Mouse (Mus musculus) frontal cortex, postnatal 10 days (tissue): ENCODE data around the gene Glis1.
A peak's percentile ranks its signal among the peaks of the same experiment; 100 is the strongest.

Source experiments
- DNase-seq, 2 experiments: peaks; one replicate each; pipeline ENCODE4 v3.0.0; 2022; ENCODE audit warnings: low spot score in 2 of 2, mixed read lengths in 1 of 2

Glis1 gene

DNA sequence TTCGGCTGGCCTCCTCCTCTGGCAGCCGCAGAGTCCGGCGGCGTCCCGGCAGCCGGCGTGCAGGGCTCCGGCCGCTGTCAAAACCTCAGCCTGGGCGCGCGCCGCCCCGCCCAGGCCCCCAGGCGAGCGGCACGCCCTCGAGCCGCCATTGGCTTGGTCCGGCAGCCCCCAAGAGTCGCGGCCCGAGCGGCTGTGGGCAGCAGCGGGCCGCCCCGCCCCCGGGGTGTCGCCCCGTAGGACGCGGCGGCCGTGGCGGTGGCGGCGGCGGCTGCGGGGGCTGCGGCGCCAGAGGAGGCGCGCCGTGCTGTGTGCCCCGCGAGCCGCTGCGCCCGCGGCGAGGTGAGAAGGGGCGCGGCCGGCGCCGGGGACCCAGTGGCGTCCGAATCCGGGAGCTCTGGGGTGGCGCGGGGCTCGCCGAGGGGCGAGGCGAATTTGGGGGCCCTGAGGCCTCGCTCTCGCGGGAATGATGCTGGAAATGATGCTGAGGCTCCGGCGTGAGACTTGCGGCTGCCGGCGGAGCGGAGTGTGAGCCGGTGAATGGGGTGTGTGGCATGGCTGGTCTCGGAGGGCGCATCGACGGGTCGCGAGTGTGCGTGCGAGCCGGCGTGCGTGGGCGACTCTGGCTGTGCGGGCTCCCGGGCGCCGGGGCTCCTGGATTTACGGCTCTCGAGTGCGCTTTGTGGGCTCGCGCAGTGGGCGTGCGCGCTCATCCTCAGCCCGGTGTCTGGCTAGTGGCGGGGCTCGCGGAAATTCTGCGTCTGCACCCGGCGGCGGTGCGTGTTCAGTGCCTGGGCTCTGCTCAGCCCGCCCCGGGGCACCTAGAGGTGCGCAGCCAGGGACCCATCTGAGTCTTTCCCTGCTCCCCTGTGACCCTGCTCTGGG lies at the start of gene Glis1:
Glis1 (plus strand) TSS at position 236 of the 882 bp plus-strand sequence.
- DNase-seq = peak; percentile 41 to 44

DNA sequence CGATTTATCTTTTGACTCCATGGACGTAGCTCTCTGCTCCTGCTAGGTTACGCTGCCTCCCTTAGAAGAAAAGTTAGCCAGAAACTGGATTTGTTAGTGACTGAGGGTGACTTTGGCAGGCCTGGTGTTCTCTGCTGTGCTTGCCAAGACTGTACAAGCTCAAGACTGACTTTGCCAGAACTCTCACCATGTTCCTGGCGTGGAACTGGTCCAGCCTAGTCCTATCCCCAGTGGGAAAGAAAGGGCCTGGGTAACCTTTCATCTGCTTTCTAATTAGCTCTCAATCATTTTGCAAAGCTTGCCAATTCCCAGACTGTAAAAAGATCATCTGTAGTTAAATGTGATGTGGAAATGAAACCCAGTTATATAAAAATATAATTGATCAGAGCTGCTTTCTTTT lies 47.4 kb upstream of the Glis1 start:
- no peak for DNase-seq

GRCm38 (mm10) chr4:107387465-107387864 lies 46.9 kb upstream of the Glis1 start:
- no peak for DNase-seq

GRCm38 (mm10) chr4:107388291-107388690 lies 46.1 kb upstream of the Glis1 start:
- no peak for DNase-seq

DNA sequence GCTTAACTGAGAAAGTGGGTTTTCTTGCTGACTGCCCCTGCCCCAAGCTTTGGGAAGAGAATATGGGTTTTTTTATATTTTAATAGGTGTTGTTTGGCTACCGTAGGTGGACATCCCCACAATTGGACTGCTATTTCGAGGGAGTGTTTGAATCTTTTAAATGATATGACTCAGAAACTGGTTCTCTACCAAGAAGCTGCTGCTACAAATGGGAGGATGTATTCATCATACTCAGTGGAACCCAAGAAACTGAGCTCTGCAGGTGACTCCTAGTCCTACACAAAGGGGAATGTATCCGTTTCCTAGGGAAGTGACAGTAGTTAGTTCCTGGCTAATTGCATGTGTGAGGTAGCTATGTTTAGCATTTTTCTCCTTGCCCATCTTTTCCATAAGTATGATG lies 45.0 kb upstream of the Glis1 start:
- DNase-seq = no peak

- no peak for DNase-seq
Measured at GRCm38 (mm10) chr4:107393771-107394170, 40.6 kb upstream of the Glis1 start.

GRCm38 (mm10) chr4:107420202-107420601 lies 14.2 kb upstream of the Glis1 start:
- no peak for DNase-seq

GRCm38 (mm10) chr4:107421711-107422110 lies 12.7 kb upstream of the Glis1 start:
- no peak for DNase-seq

DNA sequence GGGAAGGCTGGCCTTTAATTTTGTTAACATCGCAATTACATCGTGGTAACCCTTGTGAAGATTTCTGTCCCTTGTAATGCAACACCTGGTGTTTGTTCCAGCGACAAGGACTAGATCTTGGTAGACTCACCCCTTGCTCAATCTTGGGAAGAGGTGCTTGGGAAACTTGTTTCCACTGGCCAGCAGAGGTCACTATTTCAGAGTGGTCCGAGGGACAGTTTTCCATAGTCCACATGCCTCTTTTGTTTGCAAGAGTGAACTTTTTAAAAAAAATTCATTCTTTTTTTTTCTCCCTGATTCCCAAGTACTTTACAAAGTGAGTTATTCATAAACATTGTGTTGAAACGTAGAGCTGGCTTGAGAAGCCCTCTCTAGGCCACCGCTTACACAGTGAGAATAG lies 12.2 kb upstream of the Glis1 start:
- peak in 1 of 2 experiments; percentile 21 for DNase-seq

- no peak for DNase-seq
Measured at GRCm38 (mm10) chr4:107425616-107426015, 8.8 kb upstream of the Glis1 start.

GRCm38 (mm10) chr4:107426631-107427030 lies 7.8 kb upstream of the Glis1 start:
- DNase-seq = no peak

GRCm38 (mm10) chr4:107432717-107433116 lies 1.7 kb upstream of the Glis1 start:
- DNase-seq = no peak

- no peak for DNase-seq
Measured at GRCm38 (mm10) chr4:107433998-107434355, 414 bp upstream of the Glis1 start.

DNA sequence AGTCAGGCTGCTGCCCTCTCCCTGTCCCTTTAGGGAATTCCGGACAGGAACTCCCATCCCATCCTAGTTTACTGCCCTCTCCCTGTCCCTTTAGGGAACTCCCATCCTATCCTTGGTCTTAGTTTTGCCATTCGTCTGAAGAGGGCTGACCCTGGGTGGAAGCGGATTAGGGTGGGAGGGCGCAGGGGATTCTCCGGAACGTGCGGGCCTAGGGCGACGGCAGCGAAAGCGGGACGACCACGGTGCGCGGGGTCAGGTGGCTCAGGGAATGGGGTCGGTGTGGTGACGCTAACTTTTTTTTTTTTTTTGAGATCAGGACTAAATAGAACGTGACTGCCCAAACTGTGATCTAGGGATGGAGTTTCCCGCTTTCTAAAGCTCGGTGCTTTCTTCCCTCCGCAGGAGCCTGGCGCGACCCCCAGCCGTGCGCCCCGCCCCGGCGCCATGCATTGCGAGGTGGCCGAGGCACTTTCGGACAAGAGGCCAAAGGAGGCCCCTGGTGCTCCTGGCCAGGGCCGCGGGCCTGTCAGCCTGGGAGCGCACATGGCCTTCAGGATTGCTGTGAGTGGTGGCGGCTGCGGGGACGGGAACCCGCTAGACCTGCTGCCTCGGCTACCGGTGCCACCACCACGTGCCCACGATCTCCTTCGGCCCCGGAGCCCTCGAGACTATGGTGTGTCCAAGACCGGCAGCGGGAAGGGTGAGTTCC lies 1.0 kb downstream of the Glis1 start:
- no peak for DNase-seq

DNA sequence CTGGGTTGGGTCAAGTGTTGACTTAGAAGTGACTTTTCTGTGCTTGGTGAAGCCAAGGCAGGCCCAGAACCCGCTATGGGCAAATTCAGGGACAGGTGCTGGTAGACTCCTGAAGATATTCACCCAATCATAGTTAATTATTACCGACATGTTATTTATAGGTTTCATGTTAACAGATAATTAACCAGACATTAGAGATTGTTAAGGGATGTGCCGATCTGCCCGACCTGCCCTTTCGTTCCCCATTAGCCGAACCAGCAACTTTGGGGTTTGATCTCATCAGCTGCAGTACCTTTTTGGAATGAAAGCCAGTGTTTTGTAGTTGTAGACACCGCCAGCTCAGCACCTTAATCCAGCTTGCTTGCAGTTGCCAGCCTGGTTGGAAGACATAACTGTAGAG lies 2.1 kb downstream of the Glis1 start:
- no peak for DNase-seq

GRCm38 (mm10) chr4:107438741-107439140 lies 4.3 kb downstream of the Glis1 start:
- no peak for DNase-seq

DNA sequence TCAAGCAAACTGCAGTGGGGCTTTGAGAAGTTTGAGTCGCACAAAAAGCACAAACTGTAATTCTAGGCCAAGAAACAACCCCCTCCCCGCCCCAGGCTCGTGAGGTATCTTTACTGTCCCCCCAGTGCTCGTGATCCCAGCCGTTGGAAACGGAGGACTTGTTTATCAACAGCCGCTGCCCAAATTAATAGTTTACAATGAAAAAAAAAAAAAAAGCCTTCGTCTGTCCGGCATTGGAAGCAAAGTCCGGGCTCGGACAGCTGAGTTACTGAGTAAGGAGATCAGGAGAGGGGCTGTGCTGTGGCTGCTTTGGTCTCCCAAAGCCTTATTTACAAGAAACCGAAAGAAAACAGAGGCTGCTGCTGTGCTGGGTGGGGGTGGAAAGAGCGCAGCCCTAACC lies 5.9 kb downstream of the Glis1 start:
- DNase-seq = no peak

GRCm38 (mm10) chr4:107442288-107442687 lies 7.9 kb downstream of the Glis1 start:
- no peak for DNase-seq

GRCm38 (mm10) chr4:107442891-107443483 lies 8.6 kb downstream of the Glis1 start:
- no peak for DNase-seq

- no peak for DNase-seq
Measured at GRCm38 (mm10) chr4:107443621-107444020, 9.2 kb downstream of the Glis1 start.

GRCm38 (mm10) chr4:107448481-107448880 lies 14.1 kb downstream of the Glis1 start:
- DNase-seq = no peak

GRCm38 (mm10) chr4:107449519-107449918 lies 15.1 kb downstream of the Glis1 start:
- DNase-seq = no peak
